Mouse (Mus musculus) R1 (cell line): ENCODE results near the gene Fgf14.

Experiments
- DNase-seq: peaks from one replicate; pipeline ENCODE4 v3.0.0-alpha.2; 2018; ENCODE audit warnings: low read depth, low spot score

Gene Fgf14

DNA sequence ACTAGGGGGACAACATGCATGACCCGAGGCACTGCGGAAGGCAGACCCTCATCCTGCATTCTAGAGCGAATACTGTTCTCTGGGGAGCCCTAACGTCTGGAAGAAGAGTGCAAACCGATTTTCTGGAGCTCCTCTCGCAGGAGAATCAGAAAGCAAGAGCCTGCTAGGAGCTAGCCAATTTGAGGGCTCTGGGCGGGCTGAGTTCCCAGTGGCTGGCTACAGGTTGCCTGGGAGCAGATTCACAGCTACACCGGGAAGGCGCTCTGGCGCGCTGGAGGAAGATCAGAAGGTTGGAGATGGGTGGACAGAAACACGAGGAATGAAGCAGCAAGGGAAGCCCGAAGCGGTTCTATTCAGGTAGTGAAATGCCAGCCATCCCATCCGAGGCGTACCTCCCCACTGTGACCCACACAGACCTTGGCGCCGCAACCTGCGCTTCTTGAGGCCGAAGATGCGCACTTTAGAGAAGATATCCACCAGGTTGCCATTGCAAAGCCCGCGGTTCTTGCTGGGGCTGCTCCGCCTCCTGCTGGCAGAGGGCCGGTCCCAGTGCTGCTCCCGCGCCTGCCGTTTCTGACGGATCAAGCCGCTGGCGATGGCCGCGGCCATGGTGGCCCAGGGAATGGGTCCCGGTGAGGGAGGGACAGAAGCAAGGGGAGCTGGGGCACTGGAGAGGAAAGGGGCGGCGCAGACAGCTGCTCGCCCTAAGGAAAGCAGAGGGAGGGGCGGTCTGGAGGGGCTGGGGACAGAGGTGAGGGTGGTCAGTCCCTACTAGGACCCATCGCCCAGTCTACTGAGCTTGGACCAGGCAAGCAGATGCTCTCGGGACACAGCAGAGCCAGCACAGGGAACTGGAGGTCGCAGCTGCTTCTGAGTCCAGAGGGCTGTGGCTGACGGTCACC is 484.8 kb downstream of the Fgf14 start:
- DNase-seq: peak; percentile 45

GRCm38 (mm10) chr14:124180265-124180664 is 496.7 kb downstream of the Fgf14 start:
- no peak for DNase-seq

DNA sequence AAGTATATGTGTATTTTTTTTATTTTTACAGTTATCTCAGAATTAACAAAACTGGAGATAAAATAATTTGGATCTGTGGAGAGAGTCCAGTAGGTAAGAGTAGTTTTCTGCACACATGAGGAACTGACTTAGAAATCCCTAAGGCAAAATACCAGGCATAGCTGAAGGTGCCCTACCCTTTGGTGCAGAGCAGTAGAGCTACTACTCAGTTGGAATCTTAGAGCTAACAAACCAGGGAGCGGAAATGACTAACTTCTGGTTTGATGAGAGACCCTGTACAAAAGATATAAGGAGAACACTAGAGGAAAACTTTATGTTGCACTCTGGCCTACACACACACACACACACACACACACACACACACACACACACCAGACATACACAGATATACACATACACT is 502.8 kb downstream of the Fgf14 start:
- peak; percentile 51 for DNase-seq

DNA sequence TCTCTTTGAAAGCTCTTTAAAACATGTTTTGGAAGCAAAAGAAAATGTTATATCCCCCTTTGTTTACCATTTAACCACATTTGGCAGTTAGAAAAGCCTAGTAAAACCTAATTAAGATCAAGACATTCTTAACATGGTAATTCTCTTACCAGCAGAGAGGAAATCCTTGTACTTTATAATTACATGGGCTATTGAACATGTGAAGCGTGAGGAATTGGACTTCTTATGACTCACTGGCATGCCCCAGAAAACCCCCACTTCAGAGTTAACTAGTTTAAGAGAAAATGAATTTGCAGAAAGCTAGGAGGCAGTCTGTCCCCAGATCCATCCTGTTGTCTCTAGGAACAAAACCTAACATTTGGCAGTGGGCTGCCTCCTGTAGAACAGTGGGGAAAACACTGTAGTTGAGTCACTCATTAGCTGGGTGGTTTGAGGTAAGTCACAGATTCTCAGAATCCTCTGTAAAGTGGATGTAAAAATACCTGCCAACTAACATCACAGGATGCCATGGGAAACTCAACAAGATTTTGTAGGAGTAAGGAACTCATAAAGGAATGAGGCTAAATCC is 513.2 kb downstream of the Fgf14 start:
- no peak for DNase-seq

DNA sequence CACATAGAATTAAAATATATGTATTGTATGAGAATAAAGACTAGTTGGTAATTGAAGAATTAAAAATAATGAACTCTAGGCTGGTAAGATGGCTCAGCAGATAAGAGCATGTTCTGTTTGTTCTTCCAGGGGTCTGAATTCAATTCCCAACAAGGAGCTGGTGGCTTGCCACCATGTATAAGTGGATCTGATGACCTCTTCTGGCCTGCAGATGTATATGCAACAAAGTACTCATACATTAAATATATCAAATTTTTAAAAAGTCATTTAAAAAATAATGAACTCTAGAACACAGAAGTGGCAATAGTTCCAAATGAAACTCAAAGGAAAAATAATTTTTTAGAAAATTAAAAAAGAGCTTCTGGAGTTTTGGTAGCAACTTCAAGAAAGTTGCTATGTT is 529.5 kb downstream of the Fgf14 start:
- peak; percentile 10 for DNase-seq

- DNase-seq: no peak
Measured at GRCm38 (mm10) chr14:124107205-124107873, 569.6 kb downstream of the Fgf14 start.

DNA sequence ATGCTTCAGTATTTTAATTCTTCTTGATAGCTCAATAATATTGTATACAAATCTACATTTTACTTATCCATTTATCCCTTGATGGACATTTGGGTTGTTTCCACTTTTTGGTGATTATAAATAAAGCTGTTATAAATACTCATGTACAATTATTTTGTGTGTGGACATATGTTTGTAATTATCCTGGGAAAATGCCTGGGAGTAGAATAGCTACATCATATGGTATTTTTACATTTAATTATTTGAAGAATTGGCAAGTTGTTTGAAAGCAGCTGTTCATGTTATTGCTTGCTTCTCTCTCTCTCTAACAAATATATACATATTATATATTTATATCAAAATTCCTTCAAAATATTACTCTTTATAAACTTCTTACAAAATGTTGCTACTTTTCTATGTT is 593.8 kb downstream of the Fgf14 start:
- no peak for DNase-seq

- DNase-seq: no peak
Measured at GRCm38 (mm10) chr14:124044016-124044415, 632.9 kb downstream of the Fgf14 start.

- no peak for DNase-seq
Measured at GRCm38 (mm10) chr14:124040651-124041050, 636.3 kb downstream of the Fgf14 start.

DNA sequence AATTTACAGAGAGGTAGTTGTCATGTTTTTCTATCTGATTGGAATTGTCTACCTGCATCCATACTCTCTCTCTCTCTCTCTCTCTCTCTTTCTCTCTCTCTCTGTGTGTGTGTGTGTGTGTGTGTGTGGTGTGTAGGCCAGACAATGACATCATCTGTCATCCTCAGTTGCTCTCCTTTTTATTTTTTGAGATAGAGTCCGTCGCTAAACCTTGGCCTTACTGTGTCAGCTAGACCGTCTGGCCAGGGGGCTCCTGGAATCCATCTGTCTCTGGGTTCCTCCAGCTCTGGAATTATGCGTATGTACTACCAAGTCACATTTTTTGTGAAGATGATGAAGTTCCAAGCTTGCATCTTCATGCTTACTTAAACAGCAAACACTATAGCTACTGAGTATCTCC is 639.5 kb downstream of the Fgf14 start:
- DNase-seq: no peak

GRCm38 (mm10) chr14:124036575-124037205 is 640.2 kb downstream of the Fgf14 start:
- no peak for DNase-seq

DNA sequence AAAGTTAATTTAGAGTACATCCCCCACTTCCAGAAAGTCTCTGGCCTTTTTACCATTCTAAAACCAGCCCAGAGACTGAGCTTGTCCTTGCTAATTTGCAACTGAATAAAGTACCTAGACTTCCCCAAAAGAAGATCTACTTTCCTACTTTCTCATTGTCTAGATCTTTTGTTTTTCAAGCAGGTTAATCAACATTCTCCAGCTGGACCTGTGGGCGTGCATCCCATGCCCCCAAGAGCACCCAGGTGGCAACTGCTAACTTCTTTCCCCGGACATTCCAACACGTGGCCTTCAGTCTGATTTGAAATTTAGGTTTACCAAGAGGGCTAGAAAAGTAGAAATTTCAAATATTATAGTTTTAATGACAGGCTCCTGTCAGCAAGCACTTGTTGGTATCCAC is 643.6 kb downstream of the Fgf14 start:
- DNase-seq: peak; percentile 94

DNA sequence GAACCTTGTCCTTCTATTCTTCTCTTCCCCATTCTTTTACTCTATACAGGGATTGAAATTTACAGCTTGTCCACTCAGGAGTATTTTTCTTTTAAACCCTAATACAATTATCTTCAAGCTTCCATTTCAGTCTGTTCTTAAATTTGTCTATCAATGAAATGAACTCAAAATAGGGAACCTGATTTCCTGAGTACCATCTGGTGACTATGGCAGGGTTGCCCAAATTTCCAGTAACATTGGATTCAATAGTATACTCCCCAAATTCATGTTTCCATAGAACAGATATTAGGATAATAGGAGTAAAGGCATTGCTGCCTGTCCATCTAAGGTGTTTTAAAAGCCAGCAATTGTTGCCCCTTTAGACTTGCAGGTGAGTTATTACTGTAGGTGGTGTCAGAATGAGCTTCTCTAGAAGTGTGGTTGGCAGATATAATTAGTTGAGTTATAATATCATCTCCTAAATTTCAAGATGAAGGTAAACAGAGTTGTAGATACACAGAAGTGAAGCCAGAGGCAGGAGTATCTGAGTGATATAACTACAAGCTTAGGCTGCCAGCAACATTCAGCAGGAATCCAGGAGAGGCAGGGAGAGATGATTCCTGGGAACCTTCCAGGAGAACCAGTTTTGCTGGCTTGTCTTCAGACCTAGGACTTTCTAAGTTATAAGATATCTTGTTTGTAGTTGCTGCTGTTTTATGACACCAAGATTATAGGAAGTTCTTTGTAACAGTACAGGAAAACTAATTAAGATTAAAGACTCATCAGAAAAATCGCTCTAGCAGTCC is 648.8 kb downstream of the Fgf14 start:
- no peak for DNase-seq

- peak; percentile 21 for DNase-seq
Measured at GRCm38 (mm10) chr14:123990591-123991195, 686.2 kb downstream of the Fgf14 start.

- no peak for DNase-seq
Measured at GRCm38 (mm10) chr14:123967996-123968395, 708.9 kb downstream of the Fgf14 start.

DNA sequence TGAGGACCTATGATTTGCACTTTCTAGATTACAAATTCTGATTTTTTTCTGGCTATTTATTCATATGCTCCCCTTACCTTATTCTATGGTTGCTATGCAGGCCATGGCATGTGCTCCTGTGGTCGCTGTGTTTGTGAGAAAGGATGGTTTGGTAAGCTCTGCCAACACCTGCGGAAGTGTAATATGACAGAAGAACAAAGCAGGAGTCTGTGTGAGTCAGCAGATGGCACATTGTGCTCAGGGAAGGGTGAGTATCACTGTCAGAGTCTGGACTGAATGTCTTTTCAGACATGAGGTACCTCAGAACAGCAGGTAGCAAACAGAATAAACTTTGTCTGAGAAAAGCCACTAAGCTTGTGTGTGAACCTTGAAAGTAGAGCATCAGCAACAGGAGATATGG is 710.4 kb downstream of the Fgf14 start:
- DNase-seq: no peak
